Mouse (Mus musculus) cerebellum, postnatal 4 days (tissue): ENCODE measurements at regions not wholly inside any gene's neighbourhood (a gene's known extent, or its start where the extent isn't known, plus 50 kb on each side); places are given as distances from the start of the nearest gene placed in this dataset.

Experiments used
- DNase-seq, 2 experiments: peaks; one replicate each; pipeline ENCODE4 v3.0.0; 2022; ENCODE audit warnings: low spot score in 2 of 2, mixed read lengths in 1 of 2

DNA sequence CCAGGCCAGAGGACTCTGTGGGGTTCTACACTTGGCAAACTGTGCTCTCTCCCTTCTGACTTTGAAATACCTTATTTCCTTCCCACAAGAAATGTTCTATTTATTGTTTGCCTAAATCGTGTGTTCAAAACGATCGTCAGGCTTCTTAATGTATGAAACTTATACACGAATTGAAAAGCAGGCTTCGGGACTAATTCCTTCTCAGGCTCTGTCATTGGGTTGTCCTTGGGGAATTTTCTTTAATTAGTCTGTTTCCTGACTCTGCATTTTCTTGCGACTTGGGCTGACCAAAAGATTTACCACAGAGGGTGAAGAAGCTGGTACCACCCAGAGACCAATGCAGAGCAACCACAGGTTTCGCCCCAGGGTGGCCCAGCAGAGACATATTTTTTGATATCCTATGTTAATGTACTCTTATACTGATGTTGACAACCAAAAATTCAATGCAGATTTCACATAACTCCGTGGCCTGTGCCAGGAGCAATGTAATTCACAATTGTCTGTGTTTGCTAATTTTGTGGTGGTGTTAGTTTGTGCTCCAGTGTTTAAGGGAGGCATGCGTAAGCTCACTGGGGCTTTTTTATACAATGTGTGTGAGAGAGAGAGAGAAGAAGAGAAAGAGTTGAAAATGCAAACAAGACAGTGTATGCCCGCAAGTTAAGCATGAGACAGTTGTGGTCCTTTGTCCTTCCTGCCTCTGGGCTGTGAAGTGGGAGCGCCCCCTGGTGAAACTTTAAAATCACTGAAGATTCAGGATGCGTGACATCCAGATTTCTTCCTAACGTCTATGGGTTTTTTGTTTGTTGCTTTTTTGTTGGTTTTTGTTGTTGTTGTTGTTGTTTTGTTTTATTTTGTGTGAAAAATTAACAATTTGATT lies 452.7 kb downstream of the Sox2 start:
- DNase-seq: peak; percentile 47 to 78

DNA sequence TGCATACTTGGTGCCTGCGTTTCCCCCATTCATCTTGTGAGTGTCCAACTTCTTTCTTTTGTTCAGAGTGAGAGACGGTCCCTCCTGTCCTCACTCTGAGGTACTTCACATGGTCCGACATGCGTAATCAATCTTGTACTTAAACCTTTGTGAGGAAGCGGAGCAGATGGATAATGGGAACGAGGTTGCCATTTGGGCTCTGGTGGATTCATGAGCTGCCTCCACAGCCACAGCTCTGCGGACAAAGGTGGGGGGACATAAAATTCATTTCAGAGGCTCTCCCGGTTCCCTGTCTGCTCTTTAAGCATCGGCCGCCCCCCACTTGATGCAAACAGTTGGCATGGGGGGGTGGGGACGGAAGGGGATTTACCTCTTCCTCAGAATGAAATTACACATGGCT lies 454.7 kb downstream of the Sox2 start:
- no peak for DNase-seq

DNA sequence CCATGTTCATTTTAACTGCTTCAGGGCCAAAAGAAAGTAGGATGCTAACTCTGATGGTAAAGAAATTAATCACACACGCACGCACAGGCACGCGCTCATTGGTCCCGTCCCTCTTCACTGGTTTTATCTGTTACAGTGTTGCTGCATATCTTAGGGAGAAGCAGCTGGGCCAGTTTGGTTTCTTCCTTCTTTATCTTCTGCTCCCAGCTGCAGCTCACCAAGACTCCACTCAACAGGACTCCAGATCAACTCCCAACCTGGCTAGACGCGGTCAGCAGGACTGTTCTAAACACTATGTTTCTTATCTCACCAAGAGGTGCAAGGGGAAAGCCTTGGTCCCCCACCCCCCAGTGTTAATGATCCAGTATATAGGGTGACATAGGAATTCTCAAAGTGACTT lies 455.9 kb downstream of the Sox2 start:
- DNase-seq: no peak

DNA sequence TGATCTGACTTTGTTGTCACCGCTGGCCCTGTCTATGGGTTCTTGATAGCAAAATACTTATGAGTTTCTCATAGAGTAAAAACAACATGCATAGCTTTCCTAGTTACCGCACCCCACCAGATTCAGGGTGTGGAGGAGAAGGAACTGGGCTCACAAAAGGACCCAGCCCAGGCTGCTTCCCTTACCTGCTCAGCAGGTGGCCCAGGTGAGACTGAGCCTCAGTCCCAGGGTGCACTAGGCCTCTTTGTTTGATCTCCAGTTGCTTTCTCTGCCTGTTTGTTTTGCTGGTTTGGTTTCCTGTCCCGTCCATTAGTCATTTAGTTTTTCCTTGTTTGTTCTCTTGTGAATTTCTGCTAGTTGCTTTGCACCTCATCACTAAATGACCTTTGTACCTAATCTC lies 483.3 kb downstream of the Sox2 start:
- no peak for DNase-seq

DNA sequence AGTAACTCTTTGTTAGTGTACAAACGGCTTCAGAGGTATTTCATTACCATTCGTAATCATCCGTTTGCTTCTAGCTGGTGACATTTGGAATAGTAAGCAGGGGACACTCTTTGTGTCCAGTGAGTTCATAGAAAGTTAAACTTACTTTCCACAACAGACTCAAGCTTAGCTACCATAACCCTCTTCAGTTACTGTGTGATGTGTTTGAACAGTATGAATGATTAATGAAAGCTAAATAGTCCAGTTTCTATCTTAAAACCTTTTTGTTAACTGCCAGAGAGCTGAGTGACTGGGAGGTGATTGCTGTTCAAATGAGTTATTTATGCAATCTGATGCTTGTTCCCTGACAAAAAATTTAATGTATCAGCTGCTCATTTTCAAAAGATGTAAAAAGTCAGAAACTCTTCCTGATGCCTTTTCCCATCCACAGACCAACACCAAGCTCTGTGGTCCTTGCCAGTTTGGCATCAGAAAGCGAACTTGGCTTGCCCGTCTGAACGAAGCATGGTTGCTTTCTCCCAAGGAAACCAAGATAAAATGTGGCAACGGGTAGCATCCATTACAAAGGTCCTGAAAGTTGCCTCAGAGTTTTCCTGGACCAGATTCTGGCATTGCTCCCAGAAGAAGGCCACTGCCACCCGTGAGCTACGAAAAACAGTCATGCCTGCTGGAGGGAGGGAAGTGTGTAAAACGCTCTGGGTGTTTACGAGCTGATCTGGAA lies 491.5 kb downstream of the Sox2 start:
- DNase-seq: peak in 1 of 2 experiments; percentile 44

DNA sequence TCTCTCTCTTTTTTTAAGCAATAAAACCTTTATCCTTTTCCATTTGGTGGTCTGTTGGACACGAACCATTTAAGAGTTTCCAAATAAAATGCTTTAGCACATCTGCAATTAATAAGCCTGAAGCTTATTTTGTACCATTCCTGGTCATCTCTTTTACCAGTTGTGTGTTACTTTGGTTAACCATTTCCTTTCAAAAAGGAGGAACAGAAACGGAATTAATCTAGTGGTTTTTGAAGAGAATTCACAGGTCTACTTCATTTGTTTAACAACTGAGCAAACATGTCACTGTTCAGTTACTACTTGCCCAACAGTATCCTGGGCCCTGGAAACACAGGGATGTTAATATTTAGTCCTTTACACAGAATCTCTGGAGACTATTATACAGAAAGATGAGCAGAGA lies 492.5 kb downstream of the Sox2 start:
- no peak for DNase-seq

DNA sequence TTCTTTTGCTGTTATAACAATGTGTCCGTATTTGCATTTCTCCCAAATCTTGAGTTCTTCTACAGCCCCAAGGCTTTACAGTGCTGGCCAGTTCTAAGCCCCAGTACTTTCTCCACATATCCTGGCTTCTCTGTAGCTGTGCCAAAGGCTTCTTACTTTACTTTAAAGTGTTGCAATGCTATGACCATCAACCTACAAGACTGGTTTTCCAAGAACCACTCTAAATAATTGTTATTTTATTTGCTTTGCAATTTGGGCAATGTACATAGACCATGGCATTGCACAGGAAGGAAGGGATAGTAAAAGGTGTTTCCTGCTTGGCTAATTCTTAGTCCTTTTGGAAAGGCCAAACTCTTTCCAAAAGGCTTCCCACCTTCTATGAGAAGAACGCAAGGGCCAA lies 495.4 kb downstream of the Sox2 start:
- DNase-seq: no peak

DNA sequence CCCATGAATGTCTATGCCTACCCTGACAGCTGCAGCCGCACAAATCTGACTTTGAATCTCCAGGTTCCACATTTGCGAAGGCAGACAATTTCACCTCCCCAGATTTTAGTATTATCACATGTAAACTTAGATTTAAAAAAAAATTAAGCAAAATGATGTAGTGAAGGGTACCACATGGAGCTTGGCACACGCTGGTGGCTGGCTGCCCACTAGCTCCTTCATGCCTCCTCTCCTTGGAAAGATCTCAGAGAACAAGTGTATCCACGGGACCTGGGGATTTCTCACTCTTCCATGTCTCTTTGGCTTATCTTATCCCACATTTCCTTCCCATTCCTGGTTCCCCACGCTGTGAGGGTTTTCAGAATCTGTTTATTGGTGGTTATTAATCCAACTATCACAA lies 496.5 kb downstream of the Sox2 start:
- DNase-seq: peak in 1 of 2 experiments; percentile 25

DNA sequence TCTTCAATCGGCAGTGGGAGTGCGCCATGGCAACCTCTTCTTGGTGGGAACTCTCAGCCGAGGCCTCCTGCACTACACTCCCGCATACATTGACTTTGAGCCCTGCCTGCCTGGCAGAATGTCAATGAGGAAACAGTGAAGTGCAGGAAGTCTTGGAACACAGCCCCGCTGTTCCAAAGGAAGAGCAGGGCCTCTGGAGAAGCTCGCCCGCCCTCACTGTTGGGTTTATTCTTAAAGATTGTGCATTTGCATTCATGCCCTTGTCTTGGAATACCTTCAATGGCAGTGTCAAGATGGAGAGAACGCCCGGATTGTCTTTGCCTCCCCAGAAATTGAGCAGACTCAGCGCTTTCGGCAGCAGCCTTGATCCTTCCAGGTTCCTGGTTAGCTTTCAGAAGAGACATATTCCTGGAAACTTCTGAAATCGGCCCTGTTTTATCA lies 499.1 kb downstream of the Sox2 start:
- DNase-seq: peak; percentile 27 to 54

DNA sequence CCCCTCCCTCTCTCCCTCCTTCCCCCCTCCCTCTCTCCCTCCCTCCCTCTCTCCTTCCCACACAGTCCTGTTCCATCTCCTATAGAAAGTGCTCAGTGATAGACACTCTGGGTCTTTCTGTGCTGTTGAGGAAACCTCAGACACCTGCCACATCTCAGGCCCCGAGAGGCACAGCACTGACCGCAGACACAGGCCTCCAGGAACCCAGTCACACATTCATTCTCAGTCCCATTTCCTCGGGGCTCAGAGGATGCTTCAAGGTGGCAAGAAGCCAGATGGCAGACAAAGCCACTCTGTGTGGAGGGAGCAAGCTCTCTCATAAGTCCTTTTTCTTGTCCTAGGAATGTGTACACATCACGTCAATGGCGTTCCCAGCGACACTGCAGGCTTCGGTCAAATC lies 502.0 kb downstream of the Sox2 start:
- peak in 1 of 2 experiments; percentile 42 for DNase-seq

DNA sequence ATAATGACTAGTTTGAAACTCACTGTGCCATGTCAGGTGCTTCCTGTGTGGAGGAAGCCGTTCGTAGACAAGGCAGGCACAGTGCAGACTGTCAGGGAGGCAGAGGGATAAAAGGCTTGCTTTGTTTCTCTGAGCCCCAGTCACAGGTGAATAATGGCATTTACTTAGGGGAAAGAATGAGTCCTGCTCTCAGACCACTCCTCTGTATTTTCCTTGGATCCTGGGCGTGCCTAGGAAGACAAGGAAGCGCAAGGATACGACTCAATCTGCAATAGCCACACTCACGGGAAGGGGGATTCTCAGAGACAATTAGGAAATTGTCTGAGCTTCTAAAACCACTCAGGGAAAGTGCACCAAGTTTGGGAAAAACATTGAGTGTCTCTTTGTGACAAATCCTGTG lies 504.1 kb downstream of the Sox2 start:
- no peak for DNase-seq

DNA sequence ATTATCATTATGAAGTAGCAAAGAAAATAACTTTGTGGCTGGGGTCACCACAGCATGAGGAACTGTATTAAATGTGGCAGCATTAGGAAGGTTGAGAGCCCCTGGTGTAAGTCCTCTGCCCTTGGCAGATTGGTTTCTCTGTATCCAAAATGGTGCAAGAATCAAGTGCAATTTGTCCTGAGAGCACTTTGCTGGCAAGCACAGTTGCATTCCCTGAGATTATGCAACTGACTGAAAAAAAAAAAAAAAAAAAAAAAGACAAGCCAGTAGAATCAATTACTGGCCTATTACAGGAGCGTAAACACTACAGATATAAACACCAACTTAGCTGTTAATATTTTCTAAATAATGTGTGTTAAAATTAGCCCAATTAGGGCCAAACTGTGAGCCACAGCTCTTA lies 518.5 kb downstream of the Sox2 start:
- DNase-seq: no peak

DNA sequence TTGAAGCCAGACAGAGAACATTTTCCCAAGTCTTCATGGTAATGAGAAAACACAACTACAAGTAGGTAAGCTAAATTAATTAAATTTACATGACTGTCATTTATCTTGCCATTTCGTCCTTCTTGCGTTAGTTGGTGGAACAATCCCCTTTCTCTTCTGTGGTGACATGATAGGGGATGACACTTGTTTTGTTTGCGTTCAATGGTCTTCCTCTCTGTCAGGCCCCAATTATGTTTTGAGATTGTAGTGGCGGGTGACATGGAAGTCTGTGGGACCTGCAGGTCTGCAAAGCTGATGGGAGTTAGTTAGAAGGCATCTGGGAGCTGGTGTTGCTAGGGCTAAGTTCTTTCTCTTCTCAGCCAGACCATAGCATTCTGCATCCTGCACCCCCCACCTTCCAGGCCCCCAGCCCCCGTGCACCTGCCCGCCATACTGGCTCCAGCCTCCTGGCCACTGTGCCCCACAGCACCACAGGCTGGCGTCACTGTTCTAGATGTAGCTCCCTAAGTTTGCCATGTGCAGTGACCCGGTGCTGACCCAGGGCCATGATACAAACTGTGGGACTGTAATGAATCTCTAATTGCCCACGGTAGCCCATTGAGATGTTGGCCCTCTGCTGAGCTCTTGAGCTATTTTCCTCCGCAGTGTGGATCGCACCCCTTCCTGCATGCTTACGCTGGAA lies 528.7 kb downstream of the Sox2 start:
- DNase-seq: no peak

DNA sequence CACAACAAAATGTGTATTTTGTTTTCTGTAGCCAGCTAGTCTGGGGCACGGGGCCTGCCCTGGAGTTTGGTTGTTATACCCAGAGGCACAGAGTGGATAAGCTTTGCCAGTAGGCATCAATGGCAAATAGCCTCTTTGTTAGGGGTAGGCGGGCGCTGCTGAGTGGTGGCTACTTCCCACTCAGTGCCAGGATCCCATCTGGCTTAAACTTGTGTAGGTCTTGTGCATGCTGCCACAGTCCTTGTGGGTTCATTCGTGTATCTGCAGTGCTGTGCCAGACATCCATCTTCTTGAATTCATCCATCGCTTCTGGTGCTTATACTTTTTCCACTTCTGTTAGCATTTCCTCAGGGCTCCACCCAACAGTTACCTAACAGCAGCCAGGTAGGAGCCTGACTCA lies 545.4 kb upstream of the Atp11b start:
- DNase-seq: no peak

DNA sequence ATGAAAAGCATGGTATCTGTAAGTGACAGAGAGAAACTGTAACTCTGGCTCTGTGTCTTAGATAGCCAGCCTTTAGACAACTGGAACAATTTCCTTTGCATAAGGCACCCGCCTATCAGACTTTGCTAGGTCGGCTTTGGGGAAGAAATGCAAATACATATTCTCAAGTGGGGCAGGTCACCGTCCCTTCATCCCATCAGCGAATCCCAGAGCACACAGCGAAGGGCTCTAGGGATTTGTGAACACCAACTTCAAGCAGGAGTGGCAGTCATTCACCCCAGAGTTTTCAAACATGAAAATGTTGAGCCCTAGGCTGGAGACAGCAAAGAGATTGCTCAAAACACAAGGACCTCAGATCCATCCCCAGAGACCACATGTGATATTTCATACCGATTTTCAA lies 534.5 kb upstream of the Atp11b start:
- DNase-seq: no peak

DNA sequence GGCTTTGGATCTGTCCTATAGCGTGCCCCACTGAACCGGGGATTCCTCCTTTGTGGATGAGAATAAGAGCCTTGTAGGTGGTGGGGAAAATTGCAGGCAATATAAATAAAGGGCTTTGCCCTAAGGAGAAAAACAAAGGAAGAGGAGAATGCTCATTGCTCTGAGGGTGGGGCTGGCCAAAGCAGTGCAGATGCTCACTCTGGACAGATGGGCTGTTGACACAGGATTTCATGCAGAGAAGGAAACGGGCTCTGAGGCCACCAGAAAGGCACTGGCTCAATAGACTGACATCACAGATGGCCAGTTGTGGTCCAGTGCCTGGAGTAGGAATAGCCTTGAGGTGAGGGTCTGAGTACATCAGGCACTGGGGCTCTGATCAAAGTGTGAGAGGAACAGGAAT lies 532.7 kb upstream of the Atp11b start:
- no peak for DNase-seq

DNA sequence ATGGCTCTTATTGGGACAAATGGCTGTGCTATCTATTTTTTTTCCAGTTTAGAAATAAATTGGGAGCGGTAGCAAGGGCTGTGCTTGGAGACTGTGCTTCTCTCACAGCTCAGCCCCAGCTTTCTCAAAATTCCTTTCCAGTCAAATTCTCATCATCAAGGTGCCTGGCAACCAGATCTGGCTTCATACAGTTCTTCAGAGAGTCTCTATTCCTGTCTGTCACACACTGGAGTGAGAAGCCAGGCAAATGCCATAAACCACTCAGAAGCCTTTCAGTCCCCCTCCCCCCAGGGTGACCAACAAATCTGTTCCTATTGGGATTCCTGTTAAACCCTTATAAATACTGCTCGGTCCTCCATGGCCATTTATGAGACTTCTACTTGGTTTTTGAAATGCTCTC lies 531.7 kb upstream of the Atp11b start:
- no peak for DNase-seq

DNA sequence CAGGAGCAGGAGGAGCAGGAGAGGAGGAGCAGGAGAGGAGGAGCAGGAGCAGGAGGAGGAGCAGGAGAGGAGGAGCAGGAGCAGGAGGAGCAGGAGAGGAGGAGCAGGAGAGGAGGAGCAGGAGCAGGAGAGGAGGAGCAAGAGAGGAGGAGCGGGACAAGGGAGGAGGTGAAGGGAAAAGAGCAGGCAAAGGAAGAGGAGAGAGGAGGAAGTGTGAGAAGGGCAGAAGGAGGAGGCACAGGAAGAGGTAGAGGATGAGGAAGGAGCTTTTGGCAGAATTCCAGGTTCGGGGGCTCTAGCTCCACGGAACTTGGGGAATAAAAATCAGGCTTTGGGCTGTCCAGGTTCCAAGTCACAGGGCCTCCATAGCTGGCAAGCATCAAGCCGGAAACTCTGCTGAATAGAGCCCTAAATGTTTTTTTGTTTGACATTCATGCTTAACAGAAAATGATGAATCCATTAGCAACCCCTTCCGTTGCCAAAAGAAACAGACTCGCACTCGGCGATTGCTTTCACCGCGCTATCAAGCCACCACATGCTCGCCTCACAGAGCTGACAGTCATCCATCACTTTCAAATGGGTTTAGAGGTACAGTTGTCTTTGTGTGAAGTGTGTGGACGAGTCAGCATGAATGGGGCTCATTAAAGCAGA lies 528.7 kb upstream of the Atp11b start:
- DNase-seq: peak in 1 of 2 experiments; percentile 10

DNA sequence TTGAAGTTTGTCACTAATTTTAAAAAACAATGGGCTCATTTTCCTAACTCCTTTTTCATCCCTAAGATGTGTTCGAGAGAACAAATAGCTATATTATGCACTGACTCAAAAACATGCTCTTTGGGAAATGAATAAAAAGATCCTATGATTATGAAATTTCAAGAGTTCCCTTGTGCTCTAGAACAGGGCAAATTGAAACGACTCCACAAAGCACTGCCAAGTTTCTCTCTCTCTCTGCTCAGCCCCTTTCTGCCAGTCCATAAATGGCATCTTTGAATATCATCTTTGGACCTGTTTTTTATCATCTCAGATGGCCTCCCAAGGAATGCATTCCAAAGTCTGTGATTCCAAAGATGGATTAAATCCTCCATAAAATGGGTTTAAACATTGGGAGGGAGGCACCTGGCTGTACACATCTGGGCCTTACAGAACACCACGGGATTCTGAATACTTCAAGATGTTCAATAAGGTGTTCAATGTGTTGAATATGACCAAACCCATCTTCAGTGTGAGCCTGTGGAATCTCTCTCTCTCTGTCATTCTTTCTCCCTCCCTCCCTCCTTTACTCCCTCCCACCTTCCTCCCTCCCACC lies 528.0 kb upstream of the Atp11b start:
- DNase-seq: no peak

DNA sequence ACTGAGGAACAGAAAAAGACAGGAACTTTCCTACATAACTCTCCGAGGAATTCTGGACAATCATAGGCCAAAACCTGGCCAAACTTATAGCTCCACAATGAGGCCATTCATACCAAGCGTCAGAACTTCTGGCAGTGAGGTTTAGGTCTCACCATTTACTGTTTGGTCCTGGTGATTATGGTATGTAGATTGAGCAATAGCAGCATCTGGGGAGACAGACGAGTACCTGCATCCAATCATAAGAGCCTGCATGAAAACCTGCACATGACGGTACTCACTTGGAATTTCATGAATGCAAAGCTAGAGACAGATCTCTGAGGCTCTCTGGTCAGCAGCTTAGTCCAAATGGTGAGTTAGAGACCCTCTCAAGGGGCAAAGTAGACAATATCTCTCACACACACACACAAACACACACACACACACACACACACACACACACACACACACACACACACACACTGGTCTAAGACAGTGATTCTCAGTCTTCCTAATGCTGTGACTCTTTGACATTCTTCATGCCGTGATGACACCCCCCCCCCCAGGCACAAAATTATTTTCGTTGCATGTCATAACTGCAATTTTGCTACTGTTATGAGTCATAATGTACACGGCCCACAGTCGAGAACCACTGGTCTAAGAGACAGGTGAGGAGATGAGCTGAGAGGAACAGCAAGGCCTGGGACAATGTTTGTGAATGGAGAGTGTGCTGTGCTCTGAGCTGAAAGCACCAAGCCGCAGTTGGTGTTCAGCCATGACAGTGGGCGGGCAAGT lies 522.6 kb upstream of the Atp11b start:
- no peak for DNase-seq

DNA sequence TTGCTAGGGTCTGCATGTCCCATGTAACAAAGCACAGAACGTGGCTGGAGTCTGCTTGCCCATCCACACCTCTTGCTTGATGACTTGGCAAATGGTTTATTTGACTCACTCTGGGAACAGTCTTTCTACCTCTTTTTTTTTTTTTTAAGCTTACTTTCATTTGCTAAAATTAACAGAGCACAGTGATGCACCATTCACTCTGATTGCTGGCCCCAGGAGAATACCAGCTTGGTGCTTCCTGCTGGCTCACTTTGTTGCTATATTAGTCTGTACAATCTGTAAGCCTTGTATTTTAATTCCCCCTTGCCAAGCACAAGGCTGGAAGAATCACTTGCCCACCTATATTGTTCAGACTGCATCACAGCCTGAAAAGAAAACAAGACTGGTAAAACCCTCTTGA lies 521.4 kb upstream of the Atp11b start:
- DNase-seq: no peak
